Mouse (Mus musculus): Measurements from ENCODE around the gene Dhtkd1. TPM values are rescaled to one million over a fixed set of nuclear protein-coding genes. Genes with fewer than 3 reads are reported as not detected.

Gene Dhtkd1
- polyA plus RNA-seq, 1 experiment from 2014 or later = 2.1 TPM

DNA sequence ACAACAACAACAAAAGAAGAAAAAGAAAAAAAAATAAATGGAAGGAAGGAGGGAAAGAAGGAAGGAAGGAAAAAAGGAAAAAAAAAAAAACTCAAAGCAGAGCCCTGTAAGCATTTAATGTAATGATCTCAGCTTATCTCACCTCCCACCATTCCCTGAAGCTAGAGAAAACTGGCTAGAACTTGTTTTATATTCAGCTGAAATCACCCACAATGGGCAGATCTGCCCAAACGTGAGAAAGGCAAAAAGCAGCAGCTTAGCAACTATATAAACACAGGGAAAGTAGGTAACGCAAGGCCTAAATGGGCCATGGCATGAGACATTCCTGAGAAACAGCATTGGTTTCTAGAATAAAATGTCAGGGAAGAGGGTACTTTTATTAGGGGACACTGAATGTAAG lies 53.2 kb downstream of the Dhtkd1 start:
- H3K36me3 ChIP-seq = peaks cover 52% of the 10 kb centered on the region
- WGBS = 69% methylated on average over 2 of the region's 2 CpGs
- no peak for ATAC-seq (ENCODE audit: insufficient number of reproducible peaks, low FRiP score)

GRCm38 (mm10) chr2:5888865-5889264 lies 53.7 kb downstream of the Dhtkd1 start:
- H3K4me2 ChIP-seq = no peak overlapping the region
- 68% methylated on average over 5 of the region's 5 CpGs for WGBS
- no peaks in the 10 kb centered on the region for H3K27me3 ChIP-seq (replicated peaks)
- no peak overlapping the region for H3K4me3 ChIP-seq
- no peak overlapping the region for H3K27ac ChIP-seq (ENCODE audit: poor library complexity, severe bottlenecking)
- peaks cover 54% of the 10 kb centered on the region for H3K36me3 ChIP-seq
- H3K4me1 ChIP-seq (replicated peaks) = no peaks in the 10 kb centered on the region
- ATAC-seq (ENCODE audit: insufficient number of reproducible peaks, low FRiP score) = no peak
- no peak overlapping the region for H3K9ac ChIP-seq
- H3K9me3 ChIP-seq (replicated peaks) = no peaks in the 10 kb centered on the region

More for the DNA sequence above, 53.2 kb downstream of the Dhtkd1 start:
- Histone ChIP-seq H3K4me2 (no peak overlapping the region), H3K9ac (no peak overlapping the region), H3K27me3 (replicated peaks) (no peaks in the 10 kb centered on the region), H3K27ac (ENCODE audit: poor library complexity, severe bottlenecking) (no peak overlapping the region), H3K4me1 (replicated peaks) (peaks cover 4% of the 10 kb centered on the region), H3K9me3 (replicated peaks) (no peaks in the 10 kb centered on the region), H3K4me3 (no peak overlapping the region)

- ATAC-seq (ENCODE audit: insufficient number of reproducible peaks, low FRiP score) = no peak
- Histone ChIP-seq H3K36me3 (peaks cover 65% of the 10 kb centered on the region), H3K4me1 (replicated peaks) (no peaks in the 10 kb centered on the region), H3K4me2 (no peak overlapping the region), H3K9me3 (replicated peaks) (no peaks in the 10 kb centered on the region), H3K27me3 (replicated peaks) (no peaks in the 10 kb centered on the region), H3K4me3 (no peak overlapping the region), H3K9ac (no peak overlapping the region), H3K27ac (ENCODE audit: poor library complexity, severe bottlenecking) (no peak overlapping the region)
- WGBS = 82% methylated on average over 3 of the region's 3 CpGs
Measured at GRCm38 (mm10) chr2:5877446-5877845, 65.1 kb downstream of the Dhtkd1 start.

DNA sequence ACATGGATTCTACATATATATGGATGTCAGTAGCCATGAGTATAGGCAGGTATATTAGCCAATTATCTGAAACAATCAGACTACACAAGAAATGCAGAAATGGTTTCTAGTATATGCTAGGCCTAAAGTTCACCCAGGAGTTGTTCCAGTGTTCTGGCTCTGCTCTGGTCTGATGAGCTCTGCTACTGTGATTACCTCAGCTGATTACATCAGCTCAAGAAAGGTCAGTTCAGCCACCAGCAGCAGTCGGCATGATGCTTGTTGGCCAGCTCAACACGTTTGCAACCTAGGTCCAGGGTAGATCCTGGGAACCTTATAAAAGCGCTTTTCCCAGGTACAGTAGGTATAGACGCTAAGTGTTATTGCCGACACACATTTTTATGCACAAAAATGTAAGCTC lies 72.8 kb downstream of the Dhtkd1 start:
- no peaks in the 10 kb centered on the region for H3K4me1 ChIP-seq (replicated peaks)
- 90% methylated on average over 5 of the region's 5 CpGs for WGBS
- no peak overlapping the region for H3K9ac ChIP-seq
- ATAC-seq (ENCODE audit: insufficient number of reproducible peaks, low FRiP score) = no peak
- H3K27ac ChIP-seq (ENCODE audit: poor library complexity, severe bottlenecking) = no peak overlapping the region
- peaks cover 71% of the 10 kb centered on the region for H3K36me3 ChIP-seq
- H3K4me3 ChIP-seq = no peak overlapping the region
- H3K9me3 ChIP-seq (replicated peaks) = no peaks in the 10 kb centered on the region
- no peaks in the 10 kb centered on the region for H3K27me3 ChIP-seq (replicated peaks)
- H3K4me2 ChIP-seq = no peak overlapping the region

GRCm38 (mm10) chr2:5867681-5868080 lies 74.9 kb downstream of the Dhtkd1 start:
- peaks cover 67% of the 10 kb centered on the region for H3K36me3 ChIP-seq
- H3K27ac ChIP-seq (ENCODE audit: poor library complexity, severe bottlenecking) = no peak overlapping the region
- H3K27me3 ChIP-seq (replicated peaks) = no peaks in the 10 kb centered on the region
- H3K9ac ChIP-seq = no peak overlapping the region
- no peaks in the 10 kb centered on the region for H3K9me3 ChIP-seq (replicated peaks)
- H3K4me2 ChIP-seq = no peak overlapping the region
- WGBS = 83% methylated on average over 2 of the region's 2 CpGs
- no peaks in the 10 kb centered on the region for H3K4me1 ChIP-seq (replicated peaks)
- no peak for ATAC-seq (ENCODE audit: insufficient number of reproducible peaks, low FRiP score)
- no peak overlapping the region for H3K4me3 ChIP-seq

DNA sequence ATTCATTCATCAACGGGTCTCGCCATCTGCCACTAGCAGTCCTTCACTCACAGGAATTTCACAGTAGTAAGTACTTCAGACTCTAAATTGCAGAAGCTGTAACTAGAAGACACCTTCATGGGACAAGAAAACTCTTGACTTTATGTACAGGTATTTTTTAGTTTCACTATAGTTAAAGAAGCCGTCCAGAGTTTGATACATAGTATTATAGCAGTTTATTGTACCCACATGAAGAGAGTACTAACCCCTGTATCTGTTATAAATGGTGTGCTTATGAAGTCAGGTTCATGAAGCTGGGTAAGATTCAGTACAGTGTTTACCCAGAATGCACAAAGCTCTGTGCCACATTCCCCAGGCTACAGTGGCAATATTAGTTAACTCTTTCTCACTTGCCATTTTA lies 79.8 kb downstream of the Dhtkd1 start, which contains the start of gene Gm13199:
Gene Gm13199, minus strand, starts transcription at position 101 of the 400 bp plus-strand sequence.
- ATAC-seq (ENCODE audit: insufficient number of reproducible peaks, low FRiP score) = no peak
- no peak within 1 kb of the TSS for H3K4me3 ChIP-seq
- no peak within 1 kb of the TSS for H3K4me2 ChIP-seq
- no peak within 1 kb of the TSS for H3K9ac ChIP-seq
- H3K27me3 ChIP-seq (replicated peaks) = no peaks in the 10 kb centered on the region
- H3K27ac ChIP-seq (ENCODE audit: poor library complexity, severe bottlenecking) = no peak within 1 kb of the TSS
- peaks cover 72% of the 10 kb centered on the region for H3K36me3 ChIP-seq
- H3K4me1 ChIP-seq (replicated peaks) = no peaks in the 10 kb centered on the region
- H3K9me3 ChIP-seq (replicated peaks) = no peaks in the 10 kb centered on the region
- 93% methylated on average over 3 of the region's 3 CpGs for WGBS

DNA sequence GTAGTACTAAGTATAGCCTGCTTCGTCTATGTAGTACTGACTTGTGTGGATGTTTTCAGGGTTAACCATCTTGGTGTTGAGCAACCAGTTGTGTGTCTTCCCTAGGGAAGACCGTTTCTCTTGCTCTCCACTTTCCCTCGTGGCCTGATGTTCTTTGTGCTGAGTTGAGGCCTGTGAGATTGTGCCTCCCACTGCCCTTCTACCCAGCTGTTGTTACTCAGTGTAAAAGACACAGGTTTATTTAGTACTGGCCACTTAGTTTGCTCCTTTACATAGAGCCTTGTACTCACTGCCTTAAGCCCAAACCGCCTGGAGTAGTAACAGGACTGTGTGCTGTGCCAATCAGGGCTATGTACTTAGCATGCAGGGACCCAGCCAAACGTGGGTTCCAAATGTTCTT lies 90.7 kb downstream of the Dhtkd1 start:
- Histone ChIP-seq H3K9ac (no peak overlapping the region), H3K27me3 (replicated peaks) (no peaks in the 10 kb centered on the region), H3K27ac (ENCODE audit: poor library complexity, severe bottlenecking) (no peak overlapping the region), H3K36me3 (peaks cover 35% of the 10 kb centered on the region), H3K4me2 (no peak overlapping the region), H3K9me3 (replicated peaks) (no peaks in the 10 kb centered on the region), H3K4me3 (no peak overlapping the region), H3K4me1 (replicated peaks) (peaks cover 1% of the 10 kb centered on the region; the same call in 1 of the 2 replicates)
- WGBS = 85% methylated on average over 5 of the region's 5 CpGs
- no peak for ATAC-seq (ENCODE audit: insufficient number of reproducible peaks, low FRiP score)

GRCm38 (mm10) chr2:5851116-5851515 lies 91.5 kb downstream of the Dhtkd1 start:
- H3K9me3 ChIP-seq (replicated peaks) = no peaks in the 10 kb centered on the region
- no peak overlapping the region for H3K9ac ChIP-seq
- peaks cover 9% of the 10 kb centered on the region for H3K4me1 ChIP-seq (replicated peaks)
- ATAC-seq (ENCODE audit: insufficient number of reproducible peaks, low FRiP score) = no peak
- no peak overlapping the region for H3K4me3 ChIP-seq
- H3K27me3 ChIP-seq (replicated peaks) = no peaks in the 10 kb centered on the region
- no peak overlapping the region for H3K4me2 ChIP-seq
- 88% methylated on average over 9 of the region's 9 CpGs for WGBS
- no peak overlapping the region for H3K27ac ChIP-seq (ENCODE audit: poor library complexity, severe bottlenecking)
- peaks cover 31% of the 10 kb centered on the region for H3K36me3 ChIP-seq

Other genes starting within 250 kb of the Dhtkd1 start
- gene Camk1d, start 228.3 kb downstream of the Dhtkd1 start, polyA plus RNA-seq (2016; fragmentation: Nextera tagmentation; extraction: Ambion mirVana) = 2.2 and 3.1 TPM in 2 replicates
- 70.6 and 75.3 TPM in 2 replicates for gene Nudt5, start 97.8 kb downstream of the Dhtkd1 start, polyA plus RNA-seq (2016; fragmentation: Nextera tagmentation; extraction: Ambion mirVana)
- 205 and 207 TPM in 2 replicates for gene Cdc123, start 97.6 kb downstream of the Dhtkd1 start, polyA plus RNA-seq (2016; fragmentation: Nextera tagmentation; extraction: Ambion mirVana)
- 0.98 and 1.1 TPM in 2 replicates for gene Gm13199, start 79.9 kb downstream of the Dhtkd1 start, polyA plus RNA-seq (2016; fragmentation: Nextera tagmentation; extraction: Ambion mirVana)
- gene Sec61a2, start 47.4 kb downstream of the Dhtkd1 start, polyA plus RNA-seq (2016; fragmentation: Nextera tagmentation; extraction: Ambion mirVana) = 54.9 and 55.4 TPM in 2 replicates
- gene Upf2, start 8.7 kb upstream of the Dhtkd1 start, polyA plus RNA-seq (2016; fragmentation: Nextera tagmentation; extraction: Ambion mirVana) = 7.3 and 8.2 TPM in 2 replicates
- gene Proser2, start 187.4 kb upstream of the Dhtkd1 start, polyA plus RNA-seq (2016; fragmentation: Nextera tagmentation; extraction: Ambion mirVana) = 13.4 and 13.6 TPM in 2 replicates

All from heart, embryonic 12.5 days (tissue).